Mouse (Mus musculus): ENCODE measurements around the gene Mvp. TPM values are rescaled to one million over a fixed set of nuclear protein-coding genes. Genes with fewer than 3 reads are reported as not detected.

Gene Mvp
- polyA plus RNA-seq, 1 experiment from 2014 or later, result 4.8 TPM

DNA sequence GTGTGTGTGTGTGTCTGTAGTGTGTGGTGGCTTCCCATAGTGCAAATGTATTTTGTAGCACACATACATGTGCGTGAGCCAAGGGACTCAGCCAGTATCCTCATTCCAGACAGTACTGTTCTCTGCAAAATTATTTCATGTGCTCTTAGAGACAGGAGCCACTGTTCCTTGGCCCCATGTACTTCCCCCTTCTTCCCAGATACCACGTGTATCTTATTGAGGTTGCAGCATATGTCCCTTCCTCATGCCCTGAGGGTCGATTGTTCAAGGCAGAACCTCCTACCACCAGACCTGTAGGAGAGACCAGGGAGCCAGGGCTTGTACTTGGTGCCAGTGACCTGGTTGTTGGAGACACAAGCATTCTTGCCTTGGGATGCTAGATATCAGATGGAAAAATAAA, 59.3 kb downstream of the Mvp start:
- 74% methylated on average over 3 of the region's 3 CpGs for WGBS
- no peak overlapping the region for H3K27ac ChIP-seq (replicated peaks)
- H3K27me3 ChIP-seq, result no peaks in the 10 kb centered on the region
- no peaks in the 10 kb centered on the region for H3K9me3 ChIP-seq
- H3K4me1 ChIP-seq (replicated peaks), result peaks cover 20% of the 10 kb centered on the region
- H3K4me2 ChIP-seq, result no peak overlapping the region
- no peak overlapping the region for H3K4me3 ChIP-seq
- H3K9ac ChIP-seq, result no peak overlapping the region
- no peak for ATAC-seq (ENCODE audit: low FRiP score, low read depth)
- peaks cover 38% of the 10 kb centered on the region for H3K36me3 ChIP-seq

DNA sequence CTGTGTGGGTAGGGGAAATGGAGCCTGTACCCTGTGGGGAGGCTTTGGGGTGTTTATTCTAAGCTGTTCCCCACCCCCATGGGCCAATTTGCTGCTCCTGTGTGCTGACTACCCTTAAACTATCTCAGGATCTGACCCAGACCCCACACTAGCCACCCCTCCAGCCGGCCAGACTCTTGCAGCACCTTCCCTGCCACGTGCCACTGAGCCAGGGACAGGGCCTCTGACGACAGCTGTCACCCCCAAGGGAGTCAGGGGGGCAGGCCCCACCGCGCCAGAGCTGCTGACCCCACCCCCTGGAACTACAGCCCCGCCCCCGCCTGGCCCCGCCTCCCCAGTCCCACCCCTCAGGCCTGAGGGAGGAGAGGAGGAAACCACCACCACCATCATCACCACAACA, 61.8 kb downstream of the Mvp start:
- no peak for ATAC-seq (ENCODE audit: low FRiP score, low read depth)
- WGBS, result 1% methylated on average over 8 of the region's 8 CpGs

DNA sequence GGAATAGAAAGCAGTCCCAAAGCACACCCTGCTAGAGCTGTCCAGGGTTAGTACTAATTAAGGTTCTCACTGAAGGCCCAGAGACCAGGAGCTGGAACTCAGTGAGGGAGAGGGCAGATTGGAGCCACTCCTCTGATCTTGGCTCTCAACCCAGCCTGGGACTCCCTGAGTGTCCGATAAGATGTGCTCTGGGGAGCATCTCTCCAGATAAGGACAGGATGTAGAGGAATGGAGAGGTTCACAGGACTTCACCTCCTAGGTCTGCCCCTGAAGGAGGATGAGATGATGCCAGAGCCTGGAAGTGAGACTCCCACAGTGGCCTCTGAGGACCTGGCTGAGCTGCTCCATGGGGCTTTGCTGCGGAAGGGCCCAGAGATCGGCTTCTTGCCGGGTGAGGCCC, 62.7 kb downstream of the Mvp start:
- 28% methylated on average over 4 of the region's 4 CpGs for WGBS
- Histone ChIP-seq H3K4me2 (peak overlapping the region; percentile 84), H3K4me3 (peak overlapping the region; percentile 53), H3K9me3 (no peaks in the 10 kb centered on the region), H3K9ac (peak overlapping the region; percentile 65), H3K4me1 (replicated peaks) (peaks cover 48% of the 10 kb centered on the region), H3K27ac (replicated peaks) (peak overlapping the region; percentile 92), H3K36me3 (peaks cover 9% of the 10 kb centered on the region), H3K27me3 (no peaks in the 10 kb centered on the region)
- ATAC-seq (ENCODE audit: low FRiP score, low read depth), result no peak

More for the DNA sequence above, 61.8 kb downstream of the Mvp start:
- no peak overlapping the region for H3K27ac ChIP-seq (replicated peaks)
- H3K4me2 ChIP-seq, result peak overlapping the region; percentile 84
- no peaks in the 10 kb centered on the region for H3K9me3 ChIP-seq
- no peaks in the 10 kb centered on the region for H3K27me3 ChIP-seq
- peaks cover 39% of the 10 kb centered on the region for H3K4me1 ChIP-seq (replicated peaks)
- peak overlapping the region; percentile 53 for H3K4me3 ChIP-seq
- H3K36me3 ChIP-seq, result peaks cover 14% of the 10 kb centered on the region
- peak overlapping the region; percentile 65; the same call in 1 of the 2 replicates for H3K9ac ChIP-seq

DNA sequence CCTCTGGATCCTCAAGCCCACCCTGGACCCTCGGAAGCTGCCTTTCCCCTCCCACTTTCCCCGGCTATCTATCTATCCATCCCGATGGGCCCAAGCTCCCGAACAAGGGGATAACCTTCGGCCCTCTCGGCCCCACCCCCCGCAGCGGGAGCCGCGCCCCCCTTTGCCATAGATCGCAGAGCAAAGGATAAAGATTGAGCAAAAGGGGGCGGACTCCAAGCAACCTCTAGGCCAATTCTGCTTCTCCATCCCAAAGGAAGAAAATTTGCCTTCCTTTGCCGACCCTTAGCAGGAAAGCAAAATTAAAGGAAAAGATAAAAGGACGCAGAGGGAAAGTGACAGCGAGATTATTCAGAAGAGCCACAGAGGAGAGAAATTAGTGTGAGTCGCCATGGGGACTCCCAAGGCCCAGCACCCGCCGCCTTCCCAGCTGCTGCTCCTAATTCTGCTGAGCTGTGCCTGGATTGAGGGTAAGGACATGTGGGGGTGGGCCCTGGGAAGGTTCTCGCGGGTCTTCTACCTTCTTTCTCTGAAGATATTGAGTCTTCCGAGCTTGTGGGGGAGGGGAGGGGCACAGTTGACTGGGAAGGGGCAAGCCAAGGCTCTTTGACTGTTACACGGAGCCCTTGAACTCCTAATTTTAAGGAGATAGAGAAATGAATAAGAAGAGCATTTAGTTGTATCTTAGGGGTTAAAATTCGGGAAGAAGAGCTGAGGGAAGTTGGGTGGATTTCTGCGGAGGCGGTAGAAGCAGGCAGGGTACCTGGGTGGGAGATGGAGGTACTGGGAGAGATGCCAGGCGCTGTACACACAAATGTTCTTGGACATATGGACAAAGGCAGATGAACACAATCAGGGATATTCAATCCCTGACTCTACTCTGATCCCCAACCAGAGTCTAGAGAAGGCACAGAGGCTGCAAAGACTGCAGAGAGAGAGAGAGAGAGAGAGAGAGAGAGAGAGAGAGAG, 63.5 kb downstream of the Mvp start:
- Histone ChIP-seq H3K4me1 (replicated peaks) (peaks cover 55% of the 10 kb centered on the region), H3K9ac (peak overlapping the region; percentile 65), H3K27ac (replicated peaks) (peak overlapping the region; percentile 92), H3K36me3 (peaks cover 9% of the 10 kb centered on the region), H3K4me2 (peak overlapping the region; percentile 84), H3K27me3 (no peaks in the 10 kb centered on the region), H3K9me3 (no peaks in the 10 kb centered on the region), H3K4me3 (peak overlapping the region; percentile 53)
- no peak for ATAC-seq (ENCODE audit: low FRiP score, low read depth)
- 4% methylated on average over 26 of the region's 26 CpGs for WGBS

DNA sequence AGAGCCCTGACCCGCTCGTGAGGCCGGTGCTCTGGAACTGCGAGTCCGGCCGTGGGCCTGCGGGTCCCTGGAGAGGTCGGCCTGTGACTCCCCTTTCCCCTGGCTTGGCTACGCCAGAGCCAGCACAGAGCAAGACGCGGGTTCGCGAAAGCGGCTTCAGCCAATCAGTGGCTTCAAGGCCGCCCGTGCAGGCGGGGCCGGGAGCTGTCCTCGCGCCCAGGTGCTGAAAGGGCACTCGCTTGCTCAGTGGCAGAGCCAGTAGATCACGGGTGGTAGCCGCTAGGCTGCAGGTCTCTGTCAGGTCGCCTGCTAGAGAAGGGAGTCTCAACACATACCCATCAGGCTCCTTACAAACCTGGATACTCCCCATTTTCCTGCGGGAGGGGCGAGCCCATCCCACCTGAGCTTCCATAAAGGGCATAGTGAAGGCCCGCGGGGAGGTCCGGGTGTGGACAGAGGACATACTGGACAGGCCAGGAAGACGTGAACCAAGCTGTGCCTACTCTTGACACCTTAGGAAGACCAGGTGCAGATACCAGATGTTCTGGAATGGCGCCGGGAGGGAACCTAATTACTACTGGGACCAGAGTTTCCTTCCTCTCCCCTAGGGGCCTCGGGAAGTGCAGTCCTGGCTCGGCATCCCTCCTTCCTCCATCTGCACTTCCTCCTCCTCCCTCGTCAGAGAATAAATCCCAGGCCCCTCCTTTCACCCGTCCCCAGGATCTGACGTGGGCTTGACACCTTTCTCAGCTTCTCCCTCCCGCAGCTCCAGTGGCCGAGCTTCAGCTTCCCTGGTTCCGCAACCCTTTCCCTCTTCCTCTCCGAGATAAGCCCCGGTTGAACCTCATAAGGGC, 64.4 kb downstream of the Mvp start, which contains the start of gene Sez6l2:
Gene Sez6l2, plus strand, starts transcription at position 771 of the 854 bp plus-strand sequence.
- peak; percentile 89 for ATAC-seq (ENCODE audit: low FRiP score, low read depth)
- Histone ChIP-seq H3K27me3 (no peaks in the 10 kb centered on the region), H3K36me3 (peaks cover 11% of the 10 kb centered on the region), H3K9ac (peak within 1 kb of the TSS; percentile 65), H3K4me1 (replicated peaks) (peaks cover 55% of the 10 kb centered on the region), H3K4me2 (peak within 1 kb of the TSS; percentile 84), H3K4me3 (peak within 1 kb of the TSS; percentile 53), H3K9me3 (no peaks in the 10 kb centered on the region), H3K27ac (replicated peaks) (peak within 1 kb of the TSS; percentile 92)
- under 1% methylated on average over 36 of the region's 42 CpGs for WGBS

DNA sequence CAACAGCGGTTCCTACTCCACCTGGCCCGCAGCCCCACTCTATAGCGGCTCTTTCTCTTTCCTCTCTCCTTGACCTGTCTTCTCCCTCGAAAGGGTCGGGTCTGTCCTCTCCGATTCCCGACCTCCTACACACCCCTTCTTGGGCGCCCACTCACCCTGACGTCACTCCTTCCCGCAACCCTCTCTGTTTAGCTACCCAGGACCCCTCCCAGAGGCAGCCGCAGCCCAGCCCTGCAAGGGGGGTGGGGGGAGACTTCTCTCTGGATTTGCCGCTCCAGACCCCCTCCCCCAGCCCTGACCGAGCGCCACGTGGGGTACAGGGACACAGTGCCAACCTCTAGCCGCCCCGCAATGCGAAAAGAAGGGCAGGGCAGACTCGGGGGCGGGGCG, 65.0 kb downstream of the Mvp start, which contains the start of gene Asphd1:
Gene Asphd1, minus strand, starts transcription at position 180 of the 390 bp plus-strand sequence.
- peak within 1 kb of the TSS; percentile 53 for H3K4me3 ChIP-seq
- H3K4me2 ChIP-seq, result peak within 1 kb of the TSS; percentile 84
- H3K4me1 ChIP-seq (replicated peaks), result peaks cover 55% of the 10 kb centered on the region
- H3K36me3 ChIP-seq, result peaks cover 17% of the 10 kb centered on the region
- WGBS, result under 1% methylated on average over 19 of the region's 21 CpGs
- H3K27me3 ChIP-seq, result no peaks in the 10 kb centered on the region
- peak within 1 kb of the TSS; percentile 92 for H3K27ac ChIP-seq (replicated peaks)
- H3K9me3 ChIP-seq, result no peaks in the 10 kb centered on the region
- ATAC-seq (ENCODE audit: low FRiP score, low read depth), result peak; percentile 75
- peak within 1 kb of the TSS; percentile 65 for H3K9ac ChIP-seq

DNA sequence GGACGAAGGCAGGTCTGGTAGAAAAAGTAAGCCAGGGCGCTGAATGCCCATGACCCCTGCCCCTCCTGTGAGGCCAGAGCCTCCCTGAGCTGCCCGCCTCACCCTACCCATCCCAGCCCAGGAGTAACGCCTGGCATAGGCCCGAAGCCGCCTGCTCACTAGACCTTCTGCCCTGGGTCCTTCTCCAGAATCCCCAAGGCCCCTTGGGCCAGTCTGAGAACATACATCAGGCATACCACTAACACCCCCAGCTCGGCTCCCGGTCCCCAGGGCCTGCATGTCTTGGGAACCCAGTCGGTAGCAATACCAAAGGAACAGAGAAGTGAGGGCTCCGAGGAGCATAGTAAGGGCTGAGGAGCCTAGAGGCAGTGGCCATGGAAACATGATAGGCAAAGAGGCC, 65.8 kb downstream of the Mvp start:
- peak overlapping the region; percentile 53 for H3K4me3 ChIP-seq
- peak overlapping the region; percentile 65 for H3K9ac ChIP-seq
- no peaks in the 10 kb centered on the region for H3K9me3 ChIP-seq
- H3K27ac ChIP-seq (replicated peaks), result peak overlapping the region; percentile 92
- no peak for ATAC-seq (ENCODE audit: low FRiP score, low read depth)
- H3K36me3 ChIP-seq, result peaks cover 19% of the 10 kb centered on the region
- WGBS, result 77% methylated on average over 9 of the region's 10 CpGs
- H3K27me3 ChIP-seq, result no peaks in the 10 kb centered on the region
- peaks cover 55% of the 10 kb centered on the region for H3K4me1 ChIP-seq (replicated peaks)
- H3K4me2 ChIP-seq, result peak overlapping the region; percentile 84

DNA sequence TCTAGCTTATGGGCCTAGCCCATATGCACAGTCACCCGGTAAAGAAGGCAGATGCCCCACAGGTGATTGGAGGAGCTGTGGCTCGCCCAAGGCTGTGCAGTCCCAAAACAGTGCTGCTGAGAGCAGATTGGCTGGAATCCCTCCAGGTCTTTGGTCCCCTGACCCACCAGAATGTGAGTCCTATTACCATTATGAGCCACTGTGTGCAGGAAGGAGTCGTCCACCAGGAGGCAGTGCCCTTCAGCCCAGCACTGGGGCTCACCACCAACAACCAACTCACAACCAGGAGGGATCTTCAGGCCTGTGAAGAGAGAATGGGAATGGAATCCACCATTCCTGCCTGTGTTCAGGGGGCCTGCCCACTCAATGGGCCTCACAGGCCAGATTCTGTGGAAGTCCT, 67.9 kb downstream of the Mvp start:
- no peak overlapping the region for H3K4me2 ChIP-seq
- no peak for ATAC-seq (ENCODE audit: low FRiP score, low read depth)
- no peaks in the 10 kb centered on the region for H3K9me3 ChIP-seq
- 41% methylated on average over 3 of the region's 3 CpGs for WGBS
- H3K27ac ChIP-seq (replicated peaks), result no peak overlapping the region
- H3K36me3 ChIP-seq, result peaks cover 29% of the 10 kb centered on the region
- no peak overlapping the region for H3K9ac ChIP-seq
- no peaks in the 10 kb centered on the region for H3K27me3 ChIP-seq
- H3K4me1 ChIP-seq (replicated peaks), result peaks cover 35% of the 10 kb centered on the region
- no peak overlapping the region for H3K4me3 ChIP-seq

DNA sequence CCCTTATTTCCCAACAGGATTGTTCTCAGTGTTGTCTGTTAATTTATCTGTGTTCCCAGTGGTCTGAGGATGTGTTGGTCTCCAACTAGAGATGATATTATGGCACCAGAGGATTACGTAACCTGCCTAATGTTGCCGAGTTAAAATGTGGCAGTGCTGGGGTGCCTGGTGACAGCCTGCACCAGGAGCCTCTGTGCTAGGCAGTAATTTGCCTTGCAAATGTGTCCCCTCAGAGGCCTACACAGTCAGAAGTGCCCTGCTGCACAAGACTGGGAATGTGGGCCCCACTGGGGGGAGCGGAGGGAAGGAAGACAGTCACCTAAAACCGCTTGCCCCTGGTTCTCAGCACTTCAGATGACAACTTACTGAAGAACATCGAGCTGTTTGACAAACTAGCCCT, 72.6 kb downstream of the Mvp start:
- Histone ChIP-seq H3K36me3 (peaks cover 42% of the 10 kb centered on the region), H3K4me3 (no peak overlapping the region), H3K4me1 (replicated peaks) (peaks cover 8% of the 10 kb centered on the region), H3K9ac (no peak overlapping the region), H3K9me3 (no peaks in the 10 kb centered on the region), H3K4me2 (no peak overlapping the region), H3K27me3 (no peaks in the 10 kb centered on the region), H3K27ac (replicated peaks) (no peak overlapping the region)
- WGBS, result 55% methylated on average over 5 of the region's 5 CpGs
- no peak for ATAC-seq (ENCODE audit: low FRiP score, low read depth)

DNA sequence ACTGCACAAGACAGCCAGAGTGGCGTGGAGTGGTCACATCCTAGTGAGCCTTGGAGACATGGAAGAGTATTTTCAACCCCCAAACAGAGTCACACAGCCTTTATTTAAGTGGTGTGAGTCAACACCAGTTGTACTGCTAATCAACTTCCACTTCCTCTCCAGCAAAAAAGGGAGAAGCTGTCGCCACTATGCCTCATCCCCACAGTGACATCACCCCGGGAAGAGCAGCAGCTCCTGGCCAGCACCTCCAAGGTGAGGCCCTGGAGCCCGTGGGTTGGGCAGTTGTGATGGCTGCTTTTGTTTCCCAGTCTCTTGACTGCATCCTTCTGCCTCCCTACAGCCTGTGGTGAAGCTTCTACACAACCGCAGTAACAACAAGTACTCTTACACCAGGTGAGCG, 73.2 kb downstream of the Mvp start:
- no peak for ATAC-seq (ENCODE audit: low FRiP score, low read depth)

More for the DNA sequence above, 73.2 kb downstream of the Mvp start:
- H3K9ac ChIP-seq, result no peak overlapping the region
- H3K27me3 ChIP-seq, result no peaks in the 10 kb centered on the region
- peaks cover 48% of the 10 kb centered on the region for H3K36me3 ChIP-seq
- no peak overlapping the region for H3K27ac ChIP-seq (replicated peaks)
- WGBS, result 48% methylated on average over 6 of the region's 6 CpGs
- no peak overlapping the region for H3K4me3 ChIP-seq
- peaks cover 1% of the 10 kb centered on the region; the same call in 1 of the 2 replicates for H3K4me1 ChIP-seq (replicated peaks)
- no peak overlapping the region for H3K4me2 ChIP-seq
- H3K9me3 ChIP-seq, result no peaks in the 10 kb centered on the region

Measured in hindbrain, embryonic 15.5 days (tissue).